ENCODE assay signal across 50 mouse cellular contexts in the genomic region with DNA sequence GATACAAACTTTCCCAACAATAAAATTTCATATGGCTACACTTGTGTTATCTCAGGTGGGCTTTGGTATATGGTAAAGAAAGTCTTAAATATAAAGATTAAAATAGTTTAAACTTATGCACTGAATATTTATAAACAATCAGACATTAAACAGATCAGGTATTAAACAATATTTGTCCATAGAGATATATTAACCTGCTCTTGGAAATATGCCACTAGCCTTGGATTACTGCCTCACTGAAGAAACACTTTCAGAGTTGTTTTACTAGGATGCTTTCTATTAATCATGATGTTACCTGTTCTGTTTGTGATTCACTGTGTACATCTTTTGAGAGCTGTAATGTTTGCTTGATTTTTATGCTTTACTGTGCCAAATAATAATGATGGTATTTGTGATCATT. TPM values are rescaled to one million over a fixed set of nuclear protein-coding genes. Genes with fewer than 3 reads are reported as not detected.
"Had no signal": no experiment of that assay in that cellular context is flagged by ENCODE, and none has a peak within 500 bp of the region (broad histone marks: within the 10 kb centered on the region; RNA-seq: fewer than 3 reads in every experiment).

No protein-coding gene starts in this region.

- H3K9ac ChIP-seq: heart, embryonic 12.5 days; heart, embryonic 13.5 days; heart, embryonic 15.5 days; hindbrain, embryonic 12.5 days; hindbrain, embryonic 13.5 days; hindbrain, embryonic 14.5 days; hindbrain, embryonic 15.5 days; intestine, embryonic 15.5 days; kidney, embryonic 15.5 days had no signal

- H3K4me1 ChIP-seq: heart, embryonic 10.5 days; heart, embryonic 12.5 days; heart, embryonic 13.5 days; heart, embryonic 15.5 days; hindbrain, embryonic 10.5 days; hindbrain, embryonic 12.5 days; hindbrain, embryonic 13.5 days; hindbrain, embryonic 15.5 days; intestine, embryonic 15.5 days; kidney, embryonic 15.5 days had no signal

- H3K27me3 ChIP-seq: heart, embryonic 12.5 days; heart, embryonic 13.5 days; heart, embryonic 15.5 days; hindbrain, embryonic 12.5 days; hindbrain, embryonic 13.5 days; hindbrain, embryonic 15.5 days; intestine, embryonic 15.5 days; kidney, embryonic 15.5 days had no signal

- H3K9me3 ChIP-seq: intestine, embryonic 15.5 days had no signal

- DNase-seq: heart, postnatal 10 days; heart, postnatal 14 days; heart, postnatal 36 days; heart, postnatal 4 days; kidney, adult 11 months; kidney, adult 18-20 months; kidney, adult 8-10 months; kidney, postnatal 10 days; kidney, postnatal 14 days; kidney, postnatal 25 days; kidney, postnatal 36 days; kidney, postnatal 4 days; layer of hippocampus, adult 9-11 months; layer of hippocampus, postnatal 36 days had no signal

- H3K4me2 ChIP-seq: heart, embryonic 11.5 days; heart, embryonic 12.5 days; heart, embryonic 13.5 days; heart, embryonic 15.5 days; hindbrain, embryonic 12.5 days; hindbrain, embryonic 13.5 days; hindbrain, embryonic 14.5 days; hindbrain, embryonic 15.5 days; intestine, embryonic 15.5 days; kidney, embryonic 15.5 days had no signal

- H3K4me3 ChIP-seq: heart, embryonic 10.5 days; heart, embryonic 12.5 days; heart, embryonic 13.5 days; heart, embryonic 15.5 days; hindbrain, embryonic 10.5 days; hindbrain, embryonic 12.5 days; hindbrain, embryonic 13.5 days; hindbrain, embryonic 15.5 days; intestine, embryonic 15.5 days; kidney, embryonic 15.5 days; layer of hippocampus, adult 2 months had no signal

- H3K36me3 ChIP-seq: heart, embryonic 10.5 days; heart, embryonic 12.5 days; heart, embryonic 13.5 days; heart, embryonic 15.5 days; hindbrain, embryonic 10.5 days; hindbrain, embryonic 12.5 days; hindbrain, embryonic 13.5 days; hindbrain, embryonic 15.5 days; intestine, embryonic 15.5 days; kidney, embryonic 15.5 days had no signal

- H3K27ac ChIP-seq: heart, embryonic 10.5 days; heart, embryonic 13.5 days; heart, embryonic 15.5 days; hindbrain, embryonic 10.5 days; hindbrain, embryonic 12.5 days; hindbrain, embryonic 13.5 days; hindbrain, embryonic 14.5 days; hindbrain, embryonic 15.5 days; hindbrain, postnatal 0 days; intestine, embryonic 15.5 days; kidney, embryonic 15.5 days; kidney, postnatal 0 days; layer of hippocampus, adult 2 months had no signal

- ATAC-seq: hindbrain, embryonic 16.5 days; hindbrain, postnatal 0 days; inflammation-experienced regulatory T-cells, adult 6 months; intestine, embryonic 15.5 days; intestine, embryonic 16.5 days; intestine, postnatal 0 days had no signal

RNA-seq across cellular contexts. Expression of gene Sult2a6, which starts 39.4 kb away (rescaled TPM):
- total RNA-seq: heart, adult 8-10 months; heart, postnatal 10 days; heart, postnatal 14 days; heart, postnatal 25 days; heart, postnatal 36 days; heart, postnatal 4 days; hematopoietic stem cell, adult 5-6 weeks; hindbrain, postnatal 0 days; layer of hippocampus, adult 18-20 months; layer of hippocampus, adult 2 months; layer of hippocampus, adult 8-10 months; layer of hippocampus, postnatal 10 days; layer of hippocampus, postnatal 14 days; layer of hippocampus, postnatal 25 days; layer of hippocampus, postnatal 36 days; left cerebral cortex, adult 18-20 months had no signal
- polyA plus RNA-seq: heart, embryonic 10.5 days; heart, embryonic 11.5 days; heart, embryonic 12.5 days; heart, embryonic 13.5 days; heart, embryonic 14.5 days; heart, embryonic 15.5 days; heart, embryonic 16.5 days; heart, postnatal 0 days; hindbrain, embryonic 10.5 days; hindbrain, embryonic 11.5 days; hindbrain, embryonic 12.5 days; hindbrain, embryonic 13.5 days; hindbrain, embryonic 14.5 days; hindbrain, embryonic 15.5 days; hindbrain, embryonic 16.5 days; hindbrain, postnatal 0 days; inflammation-experienced regulatory T-cells, adult 6 months; intestine, embryonic 14.5 days; intestine, embryonic 15.5 days; intestine, embryonic 16.5 days; intestine, postnatal 0 days; kidney, embryonic 14.5 days; kidney, embryonic 15.5 days; kidney, embryonic 16.5 days; kidney, postnatal 0 days; large intestine, adult 2 months had no signal
